ENCODE assay signal across 10 mouse cellular contexts in genomic region chr6:54126225-54126992, GRCm38 (mm10).
DNase-seq lines count a peak whose midpoint lies in the region; ATAC-seq and TF ChIP-seq lines count a peak whose summit lies in the region.
"Had no signal": no experiment of that assay in that cellular context is flagged by ENCODE, and none has a peak within 500 bp of the region (broad histone marks: within the 10 kb centered on the region; RNA-seq: fewer than 3 reads in every experiment).

No protein-coding gene starts in this region.

- no peaks in the 10 kb centered on the region for H3K27me3 ChIP-seq in midbrain, embryonic 13.5 days
- H3K27me3 ChIP-seq in midbrain, embryonic 11.5 days (ENCODE audit: control insufficient read depth, insufficient read depth, low read length): no peaks in the 10 kb centered on the region
- no peaks in the 10 kb centered on the region for H3K27me3 ChIP-seq in forebrain, embryonic 15.5 days
- no peaks in the 10 kb centered on the region for H3K27me3 ChIP-seq in midbrain, postnatal 0 days (ENCODE audit: insufficient read depth, low read length)

- H3K4me3 ChIP-seq in midbrain, embryonic 13.5 days (replicated peaks): no peak overlapping the region
- no peak overlapping the region for H3K4me3 ChIP-seq in midbrain, embryonic 11.5 days (ENCODE audit: low read depth, low read length)
- H3K4me3 ChIP-seq in forebrain, embryonic 15.5 days: no peak overlapping the region
- no peak overlapping the region for H3K4me3 ChIP-seq in midbrain, postnatal 0 days (ENCODE audit: low read depth, low read length)

- no peaks in the 10 kb centered on the region for H3K36me3 ChIP-seq in midbrain, embryonic 13.5 days
- no peaks in the 10 kb centered on the region for H3K36me3 ChIP-seq in midbrain, embryonic 11.5 days (ENCODE audit: control insufficient read depth, insufficient read depth, low read length)
- H3K36me3 ChIP-seq in forebrain, embryonic 15.5 days: no peaks in the 10 kb centered on the region
- no peaks in the 10 kb centered on the region for H3K36me3 ChIP-seq in midbrain, postnatal 0 days (ENCODE audit: insufficient read depth, low read length)
- H3K36me3 ChIP-seq: G1E had no signal

- no peak for DNase-seq in midbrain, embryonic 11.5 days (ENCODE audit: low spot score, missing footprints)
- DNase-seq in cerebellum, adult 8-10 months: peak; percentile 76
- peak; percentile 90 for DNase-seq in midbrain, postnatal 0 days (ENCODE audit: low spot score)
- no peak for DNase-seq in urinary bladder, adult 18-20 months (ENCODE audit: low spot score in 2 of 2)
- no peak for DNase-seq in spleen, adult 12 weeks (ENCODE audit: low spot score)
- DNase-seq: kidney, adult 9 months had no signal

- 64% methylated on average over 9 of the region's 9 CpGs for WGBS in midbrain, embryonic 13.5 days
- 78% methylated on average over 9 of the region's 9 CpGs for WGBS in midbrain, embryonic 11.5 days
- WGBS in forebrain, embryonic 15.5 days: 47% methylated on average over 9 of the region's 9 CpGs
- WGBS in midbrain, postnatal 0 days: 52% methylated on average over 9 of the region's 9 CpGs

- TF ChIP-seq CTCF in midbrain, postnatal 0 days (IDR thresholded peaks at IDR 0.05): no peak

- ATAC-seq in midbrain, embryonic 13.5 days: peak; percentile 77
- no peak for ATAC-seq in midbrain, embryonic 11.5 days (ENCODE audit: low FRiP score)
- peak; percentile 89 for ATAC-seq in forebrain, embryonic 15.5 days (replicated peaks)
- 0 out of 2 replicates have a peak, but pooled peaks have one; percentile 23 for ATAC-seq in midbrain, postnatal 0 days (ENCODE audit: low FRiP score)

- no peak overlapping the region for H3K4me2 ChIP-seq in midbrain, embryonic 13.5 days (replicated peaks)
- H3K4me2 ChIP-seq in midbrain, embryonic 11.5 days: no peak overlapping the region
- H3K4me2 ChIP-seq in forebrain, embryonic 15.5 days (replicated peaks): no peak overlapping the region
- H3K4me2 ChIP-seq in midbrain, postnatal 0 days (ENCODE audit: low read depth, low read length, poor library complexity, severe bottlenecking): no peak overlapping the region

- H3K9me3 ChIP-seq in midbrain, embryonic 13.5 days: no peaks in the 10 kb centered on the region
- no peaks in the 10 kb centered on the region for H3K9me3 ChIP-seq in midbrain, embryonic 11.5 days (ENCODE audit: control insufficient read depth, low read length)
- H3K9me3 ChIP-seq in forebrain, embryonic 15.5 days: no peaks in the 10 kb centered on the region
- H3K9me3 ChIP-seq in midbrain, postnatal 0 days (ENCODE audit: low read length): no peaks in the 10 kb centered on the region

- H3K27ac ChIP-seq in midbrain, embryonic 13.5 days: peak overlapping the region; percentile 60; the same call in 1 of the 2 replicates
- H3K27ac ChIP-seq in midbrain, embryonic 11.5 days (ENCODE audit: low read depth, low read length): no peak overlapping the region
- H3K27ac ChIP-seq in forebrain, embryonic 15.5 days (replicated peaks): peak overlapping the region; percentile 66
- peak overlapping the region; percentile 32; the same call in 1 of the 2 replicates for H3K27ac ChIP-seq in midbrain, postnatal 0 days (ENCODE audit: low read depth, low read length)
- H3K27ac ChIP-seq: macrophage had no signal

- peaks cover 13% of the 10 kb centered on the region for H3K4me1 ChIP-seq in midbrain, embryonic 13.5 days (replicated peaks)
- no peaks in the 10 kb centered on the region for H3K4me1 ChIP-seq in midbrain, embryonic 11.5 days (ENCODE audit: control insufficient read depth, insufficient read depth, low read length)
- peaks cover 25% of the 10 kb centered on the region for H3K4me1 ChIP-seq in forebrain, embryonic 15.5 days
- 0 out of 2 replicates have a peak, but pooled peaks cover 3% of the 10 kb centered on the region for H3K4me1 ChIP-seq in midbrain, postnatal 0 days (ENCODE audit: insufficient read depth, low read length)

- no peak overlapping the region for H3K9ac ChIP-seq in midbrain, embryonic 13.5 days (replicated peaks)
- H3K9ac ChIP-seq in midbrain, embryonic 11.5 days (ENCODE audit: low read length): no peak overlapping the region
- H3K9ac ChIP-seq in forebrain, embryonic 15.5 days (replicated peaks): no peak overlapping the region
- no peak overlapping the region for H3K9ac ChIP-seq in midbrain, postnatal 0 days (replicated peaks; ENCODE audit: low read length, poor library complexity, severe bottlenecking)

Comparison
In these comparisons a context has a peak if more than half of its experiments do, and no peak if none do; other contexts are left out.
1. DNase-seq: peak in cerebellum, adult 8-10 months (single experiment) and midbrain, postnatal 0 days (single experiment); none in midbrain, embryonic 11.5 days (single experiment), urinary bladder, adult 18-20 months (0 of 2) and spleen, adult 12 weeks (single experiment).